Mouse (Mus musculus) layer of hippocampus, adult 9-10 months (tissue): ENCODE data around the gene Olfr141.

Experiments used
- DNase-seq: peaks from one replicate; pipeline ENCODE4 v3.0.0; 2022; ENCODE audit warnings: low spot score

Olfr141 gene

GRCm38 (mm10) chr2:86809918-86810317, at the start of gene Olfr141:
Olfr141 (minus strand) TSS chr2:86810018.
- no peak for DNase-seq

- DNase-seq, result no peak
These were observed 41.8 kb upstream of the Olfr141 start, which contains the start of gene Olfr1095 for GRCm38 (mm10) chr2:86851596-86851995. Olfr1095 (minus strand) TSS chr2:86851696.

- DNase-seq, result no peak
These were observed 14.5 kb upstream of the Olfr141 start, which contains the start of gene Olfr1094 for GRCm38 (mm10) chr2:86824363-86824762. Olfr1094 (plus strand) TSS chr2:86824663.

- no peak for DNase-seq
These were observed 27.6 kb downstream of the Olfr141 start, which contains the start of gene Olfr1093 for GRCm38 (mm10) chr2:86782179-86782578. Olfr1093 (plus strand) TSS chr2:86782479.

GRCm38 (mm10) chr2:86761050-86761449, 48.8 kb downstream of the Olfr141 start:
- peak; percentile 4 for DNase-seq

GRCm38 (mm10) chr2:86758893-86759292, 50.9 kb downstream of the Olfr141 start, which contains the start of gene Olfr1090:
Olfr1090 (minus strand) TSS chr2:86758993.
- no peak for DNase-seq
